Mouse (Mus musculus): Measurements from ENCODE around the gene Vamp4.
A peak's percentile ranks its signal among the peaks of the same experiment; 100 is the strongest.

The Vamp4 gene

GRCm38 (mm10) chr1:162570260-162570748, at the start of gene Vamp4:
Gene Vamp4 (plus strand): TSS chr1:162570515.
- DNase-seq, result peak; percentile 96 to 97

GRCm38 (mm10) chr1:162529651-162530050, 40.7 kb upstream of the Vamp4 start:
- DNase-seq, result no peak

- DNase-seq, result no peak
Measured at GRCm38 (mm10) chr1:162530666-162531065, 39.6 kb upstream of the Vamp4 start.

GRCm38 (mm10) chr1:162531584-162531983, 38.7 kb upstream of the Vamp4 start:
- DNase-seq, result no peak

- DNase-seq, result no peak
Measured at GRCm38 (mm10) chr1:162532330-162532729, 38.0 kb upstream of the Vamp4 start.

- DNase-seq, result no peak
Measured at GRCm38 (mm10) chr1:162533766-162534560, 36.4 kb upstream of the Vamp4 start.

- no peak for DNase-seq
Measured at GRCm38 (mm10) chr1:162543231-162543630, 27.1 kb upstream of the Vamp4 start.

- no peak for DNase-seq
Measured at GRCm38 (mm10) chr1:162547607-162548006, 22.7 kb upstream of the Vamp4 start.

GRCm38 (mm10) chr1:162548016-162548916, 22.0 kb upstream of the Vamp4 start, which contains the start of gene Mettl13:
Gene Mettl13 (minus strand): TSS chr1:162548551.
- DNase-seq, result peak; percentile 89 to 93

GRCm38 (mm10) chr1:162548917-162549613, 21.2 kb upstream of the Vamp4 start:
- no peak for DNase-seq

- peak in 1 of 2 experiments; percentile 18 for DNase-seq
Measured at GRCm38 (mm10) chr1:162549615-162550283, 20.6 kb upstream of the Vamp4 start.

GRCm38 (mm10) chr1:162552956-162553355, 17.4 kb upstream of the Vamp4 start:
- DNase-seq, result no peak

- DNase-seq, result no peak
Measured at GRCm38 (mm10) chr1:162554193-162554592, 16.1 kb upstream of the Vamp4 start.

- DNase-seq, result no peak
Measured at GRCm38 (mm10) chr1:162563236-162563635, 7.1 kb upstream of the Vamp4 start.

- peak; percentile 48 to 55 for DNase-seq
Measured at GRCm38 (mm10) chr1:162564992-162565391, 5.3 kb upstream of the Vamp4 start.

GRCm38 (mm10) chr1:162567351-162567750, 3.0 kb upstream of the Vamp4 start:
- DNase-seq, result no peak

- peak in 1 of 2 experiments; percentile 47 for DNase-seq
Measured at GRCm38 (mm10) chr1:162570931-162571601, 751 bp downstream of the Vamp4 start.

GRCm38 (mm10) chr1:162575098-162575497, 4.8 kb downstream of the Vamp4 start:
- DNase-seq, result no peak

GRCm38 (mm10) chr1:162582884-162583283, 12.6 kb downstream of the Vamp4 start:
- no peak for DNase-seq

- DNase-seq, result no peak
Measured at GRCm38 (mm10) chr1:162586282-162586681, 16.0 kb downstream of the Vamp4 start.

- no peak for DNase-seq
Measured at GRCm38 (mm10) chr1:162588606-162589005, 18.3 kb downstream of the Vamp4 start.

GRCm38 (mm10) chr1:162589443-162589842, 19.1 kb downstream of the Vamp4 start:
- peak; percentile 17 to 25 for DNase-seq
